Mouse (Mus musculus) frontal cortex, adult (tissue): Measurements from ENCODE around the gene Slc52a3.

ENCODE experiments used
- ATAC-seq: cut with Nextera tagmentation; 2 replicates; pipeline ENCODE4 v1.9.2; 2017; ENCODE audit warnings: mild to moderate bottlenecking, moderate library complexity, mixed read lengths; ENCODE audit not compliant: low TSS enrichment

Slc52a3 gene

GRCm38 (mm10) chr2:152048003-152048980 is 52.0 kb downstream of the Slc52a3 start:
- ATAC-seq: no peak

GRCm38 (mm10) chr2:152048981-152049441 is 52.7 kb downstream of the Slc52a3 start:
- ATAC-seq: no peak

- no peak for ATAC-seq
These were observed 53.4 kb downstream of the Slc52a3 start for GRCm38 (mm10) chr2:152049611-152050270.

GRCm38 (mm10) chr2:152050316-152050715 is 54.0 kb downstream of the Slc52a3 start:
- peak; percentile 62; the same call in 1 of the 2 replicates for ATAC-seq

DNA sequence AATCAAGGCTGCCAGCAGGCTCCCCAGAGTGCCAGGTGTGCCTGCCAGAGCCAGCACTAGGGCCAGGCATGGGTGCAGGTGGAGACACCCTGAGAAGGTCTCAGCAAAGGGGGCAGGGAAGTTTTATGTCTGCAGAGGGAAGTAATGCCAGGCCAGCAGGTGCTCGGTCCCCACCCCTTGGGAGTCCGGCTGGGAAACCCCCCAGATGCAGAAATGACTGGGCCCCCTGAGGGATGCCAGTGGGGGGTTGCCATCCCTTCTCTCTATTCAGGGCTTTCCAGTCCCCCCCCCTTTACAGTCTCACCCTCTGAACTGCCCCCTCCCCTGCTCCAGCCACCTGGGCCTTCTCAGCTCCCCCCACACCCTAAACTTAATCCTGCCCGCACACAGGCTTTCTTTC is 55.7 kb downstream of the Slc52a3 start:
- no peak for ATAC-seq

DNA sequence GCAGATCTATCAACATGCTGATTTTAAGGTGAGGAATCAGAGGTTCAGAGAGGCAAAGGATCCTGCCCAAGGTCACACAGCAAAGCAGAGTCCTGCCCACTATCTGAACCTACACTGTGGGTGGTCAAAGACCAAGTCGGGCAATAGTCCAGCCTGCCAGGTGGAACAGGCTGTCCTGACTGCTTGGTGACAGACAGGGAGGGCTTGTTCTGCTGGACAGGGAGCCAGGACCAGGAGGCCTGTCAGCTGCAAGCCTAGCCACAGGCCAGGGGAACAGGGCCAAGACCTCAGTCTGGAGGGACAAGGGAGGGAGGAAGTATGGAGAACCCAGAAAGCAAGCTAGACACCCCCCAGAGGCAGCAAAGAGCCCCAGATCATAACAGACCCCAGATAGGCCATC is 59.1 kb downstream of the Slc52a3 start:
- ATAC-seq: no peak

- ATAC-seq: 0 out of 2 replicates have a peak, but pooled peaks have one; percentile 34
These were observed 60.3 kb downstream of the Slc52a3 start for GRCm38 (mm10) chr2:152056368-152057251.

GRCm38 (mm10) chr2:152057252-152057563 is 60.9 kb downstream of the Slc52a3 start:
- no peak for ATAC-seq
